Mouse (Mus musculus): ENCODE data around the gene Utp11.

Utp11 gene

DNA sequence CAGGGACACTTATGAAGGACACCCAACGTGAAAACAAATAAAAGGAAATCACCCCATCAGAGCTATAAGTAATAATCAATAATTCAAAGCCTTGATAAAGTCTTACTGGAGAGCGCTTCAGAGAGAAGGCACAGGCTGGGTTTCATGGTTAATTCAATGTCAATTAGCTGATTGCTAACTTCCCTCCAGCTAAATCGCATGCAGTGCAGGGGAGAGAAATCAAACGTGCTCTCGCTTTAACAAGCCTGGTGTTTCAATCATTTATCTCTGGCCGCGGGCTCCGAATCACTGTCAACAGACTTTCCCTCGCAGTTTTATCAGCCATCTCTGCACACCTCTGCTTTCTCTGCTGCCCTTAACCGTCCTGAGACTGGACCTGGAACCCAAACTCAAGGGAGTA lies 60.5 kb downstream of the Utp11 start:
- DNase-seq (ENCODE audit: low read depth) = no peak

DNA sequence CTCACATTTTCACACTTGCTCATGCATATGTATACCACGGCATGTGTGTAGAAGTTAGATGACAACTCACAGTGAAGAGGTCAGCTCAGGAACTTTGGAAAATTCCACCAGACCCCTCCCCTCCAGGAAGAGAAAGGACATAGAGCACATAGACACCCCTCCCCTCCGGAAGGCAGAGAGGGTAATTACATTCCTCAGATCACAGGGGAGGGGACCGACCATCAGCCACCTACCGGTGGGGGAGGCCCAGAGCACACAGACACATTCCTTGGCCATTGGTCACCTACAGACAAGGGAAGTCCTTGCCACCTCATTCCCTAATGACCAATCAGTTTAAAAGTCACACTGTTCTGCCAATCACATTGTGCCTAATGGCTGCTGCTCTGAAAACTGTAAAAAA lies 61.9 kb downstream of the Utp11 start:
- no peak for DNase-seq (ENCODE audit: low read depth)

All from fibroblast of lung, adult 2 months (primary cell).